8 mouse cellular contexts compared by ENCODE assay signal in the genomic region with DNA sequence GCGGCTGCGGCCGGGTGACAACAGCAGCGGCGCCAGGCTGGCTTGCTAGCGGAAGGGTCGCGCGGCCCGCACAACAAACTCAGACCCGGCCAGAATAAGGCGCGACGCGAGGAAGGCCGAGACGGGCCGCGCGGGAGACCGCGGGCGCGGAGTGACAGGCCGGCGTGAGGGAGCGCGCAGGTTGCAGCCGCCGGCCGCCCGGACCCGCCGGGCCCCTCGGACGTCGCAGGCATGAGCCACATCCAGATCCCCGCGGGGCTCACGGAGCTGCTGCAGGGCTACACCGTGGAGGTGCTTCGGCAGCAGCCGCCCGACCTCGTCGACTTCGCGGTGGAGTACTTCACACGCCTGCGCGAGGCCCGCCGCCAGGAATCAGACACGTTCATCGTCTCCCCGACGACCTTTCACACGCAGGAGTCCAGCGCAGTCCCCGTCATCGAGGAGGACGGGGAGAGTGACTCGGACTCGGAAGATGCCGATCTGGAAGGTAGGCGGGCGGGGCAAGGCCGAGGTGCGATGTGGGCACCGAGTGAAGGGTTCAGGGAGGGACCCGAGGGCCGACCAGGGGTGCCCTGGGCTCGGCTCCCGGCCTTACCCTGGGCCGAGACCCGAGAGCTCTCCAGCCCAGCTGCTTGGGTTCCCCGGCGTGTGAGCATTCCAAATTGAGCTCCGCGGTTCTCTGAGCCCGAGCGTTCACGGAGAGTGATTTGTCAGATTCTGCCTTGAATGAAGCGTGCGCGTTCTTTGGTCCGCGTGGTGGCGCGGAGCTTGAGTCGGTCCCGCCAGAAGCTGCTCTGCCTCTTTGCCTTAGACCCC. TPM values are rescaled to one million over a fixed set of nuclear protein-coding genes. Genes with fewer than 3 reads are reported as not detected.
A peak's percentile ranks its signal among the peaks of the same experiment; 100 is the strongest.
DNase-seq lines count a peak whose midpoint lies in the region; ATAC-seq and TF ChIP-seq lines count a peak whose summit lies in the region.

No protein-coding gene starts in this region.

- under 1% methylated on average over 92 of the region's 92 CpGs for WGBS in bone marrow, adult 2 months
- under 1% methylated on average over 91 of the region's 92 CpGs for WGBS in embryonic facial prominence, embryonic 15.5 days
- under 1% methylated on average over 84 of the region's 92 CpGs for WGBS in kidney, embryonic 14.5 days
- under 1% methylated on average over 92 of the region's 92 CpGs for WGBS in liver, adult 2 months

- peaks cover 13% of the 10 kb centered on the region; the same call in 1 of the 2 replicates for H3K79me2 ChIP-seq in liver, adult 2 months (ENCODE audit: control insufficient read depth, insufficient read depth, low read length)

- peak overlapping the region; percentile 69 for H3K9ac ChIP-seq in embryonic facial prominence, embryonic 15.5 days
- peak overlapping the region; percentile 82 for H3K9ac ChIP-seq in kidney, embryonic 14.5 days (ENCODE audit: low read depth, low read length)
- peak overlapping the region; percentile 87 for H3K9ac ChIP-seq in liver, adult 2 months (ENCODE audit: low read depth, low read length)

- TF ChIP-seq POLR2A in bone marrow, adult 2 months (IDR thresholded peaks at IDR 0.05; ENCODE audit: borderline replicate concordance, control insufficient read depth, low read depth, low read length) = no peak
- 0 out of 2 replicates have a peak, but pooled peaks have one; percentile 11 for TF ChIP-seq POLR2A in liver, adult 2 months (IDR thresholded peaks at IDR 0.05; ENCODE audit: extremely low read depth, insufficient read depth, low read length)

- H3K4me3 ChIP-seq in bone marrow, adult 2 months (replicated peaks; ENCODE audit: control insufficient read depth, low read depth, low read length) = peak overlapping the region; percentile 74
- peak overlapping the region; percentile 89 for H3K4me3 ChIP-seq in embryonic facial prominence, embryonic 15.5 days (replicated peaks)
- H3K4me3 ChIP-seq in kidney, embryonic 14.5 days (ENCODE audit: low read length) = peak overlapping the region; percentile 67
- H3K4me3 ChIP-seq in liver, adult 2 months (ENCODE audit: insufficient read depth, low read depth, low read length) = peak overlapping the region; percentile 68

- H3K9me3 ChIP-seq in embryonic facial prominence, embryonic 15.5 days (replicated peaks) = no peaks in the 10 kb centered on the region
- no peaks in the 10 kb centered on the region for H3K9me3 ChIP-seq in kidney, embryonic 14.5 days (ENCODE audit: control insufficient read depth, low read length)

- peak; percentile 56 for ATAC-seq in embryonic facial prominence, embryonic 15.5 days (ENCODE audit: insufficient number of reproducible peaks, low FRiP score, low TSS enrichment, low read depth)
- ATAC-seq in kidney, embryonic 14.5 days (ENCODE audit: low FRiP score, low TSS enrichment) = peak; percentile 65
- ATAC-seq in monocyte, adult 5-6 weeks (replicated peaks; ENCODE audit: insufficient number of reproducible peaks, low FRiP score, low TSS enrichment, poor library complexity, severe bottlenecking) = peak; percentile 30; the same call in 1 of the 2 replicates

- peak overlapping the region; percentile 96 for H3K4me2 ChIP-seq in embryonic facial prominence, embryonic 15.5 days (replicated peaks)
- peak overlapping the region; percentile 91 for H3K4me2 ChIP-seq in kidney, embryonic 14.5 days (replicated peaks; ENCODE audit: low read depth, low read length)

- DNase-seq in A20 (ENCODE audit: low read depth, low spot score) = peak; percentile 83
- peak; percentile 38 to 42 for DNase-seq in heart, adult 9 months (ENCODE audit: low spot score in 2 of 2)
- DNase-seq in liver, adult 2 months (ENCODE audit: extremely low read depth, low read depth, low spot score) = peak; percentile 59
- DNase-seq in spleen, postnatal 36 days (ENCODE audit: low spot score in 2 of 2) = peak; percentile 21 to 30

- no peak for TF ChIP-seq CTCF in bone marrow, adult 2 months (IDR thresholded peaks at IDR 0.05; ENCODE audit: control insufficient read depth, insufficient read depth, low read length)
- TF ChIP-seq CTCF in liver, adult 2 months (IDR thresholded peaks at IDR 0.05; ENCODE audit: low read depth, low read length) = peak; percentile 39; the same call in 1 of the 2 replicates

- H3K4me1 ChIP-seq in bone marrow, adult 2 months (ENCODE audit: control insufficient read depth, insufficient read depth, low read length) = no peaks in the 10 kb centered on the region
- H3K4me1 ChIP-seq in embryonic facial prominence, embryonic 15.5 days = peaks cover 24% of the 10 kb centered on the region
- peaks cover 7% of the 10 kb centered on the region; the same call in 1 of the 2 replicates for H3K4me1 ChIP-seq in kidney, embryonic 14.5 days (ENCODE audit: control insufficient read depth, insufficient read depth, low read length)
- H3K4me1 ChIP-seq in liver, adult 2 months (ENCODE audit: control insufficient read depth, insufficient read depth, low read length) = peaks cover 46% of the 10 kb centered on the region

- H3K27me3 ChIP-seq in embryonic facial prominence, embryonic 15.5 days = no peaks in the 10 kb centered on the region
- no peaks in the 10 kb centered on the region for H3K27me3 ChIP-seq in kidney, embryonic 14.5 days (ENCODE audit: control insufficient read depth, insufficient read depth, low read length)
- no peaks in the 10 kb centered on the region for H3K27me3 ChIP-seq in liver, adult 2 months (ENCODE audit: control insufficient read depth, insufficient read depth, low read length)

- H3K27ac ChIP-seq in bone marrow, adult 2 months (ENCODE audit: control insufficient read depth, insufficient read depth, low read depth, low read length, poor library complexity) = peak overlapping the region; percentile 60; the same call in 1 of the 2 replicates
- H3K27ac ChIP-seq in embryonic facial prominence, embryonic 15.5 days (replicated peaks) = peak overlapping the region; percentile 76
- H3K27ac ChIP-seq in kidney, embryonic 14.5 days (ENCODE audit: low read depth, low read length) = peak overlapping the region; percentile 7; the same call in 1 of the 2 replicates
- peak overlapping the region; percentile 66 for H3K27ac ChIP-seq in liver, adult 2 months (replicated peaks; ENCODE audit: insufficient read depth, low read depth, low read length)

- 0 out of 2 replicates have a peak, but pooled peaks cover 3% of the 10 kb centered on the region for H3K36me3 ChIP-seq in embryonic facial prominence, embryonic 15.5 days
- no peaks in the 10 kb centered on the region for H3K36me3 ChIP-seq in kidney, embryonic 14.5 days (ENCODE audit: control insufficient read depth, insufficient read depth, low read length)
- no peaks in the 10 kb centered on the region for H3K36me3 ChIP-seq in liver, adult 2 months (ENCODE audit: control insufficient read depth, insufficient read depth, low read length)

RNA-seq across cellular contexts. Expression of gene Prkar2a, which starts 3.3 kb away (rescaled TPM):
- 3.8 and 10.6 TPM in 2 replicates for polyA plus RNA-seq in bone marrow, adult 2 months (2011; ENCODE audit: insufficient read depth, insufficient read length, low replicate concordance, missing spikeins)
- 29.0 and 30.7 TPM in 2 replicates for polyA plus RNA-seq in embryonic facial prominence, embryonic 15.5 days (2015; fragmentation: Nextera tagmentation; extraction: Ambion mirVana)
- 25.9 and 28.8 TPM in 2 replicates for polyA plus RNA-seq in kidney, embryonic 14.5 days (2014; fragmentation: Nextera tagmentation; extraction: Ambion mirVana)
- 20.0 and 26.2 TPM in 2 replicates for total RNA-seq in liver, adult 2 months (2014; rRNA removed)
- polyA plus RNA-seq in liver, adult 2 months (2012; rRNA removed) = 23.4 and 28.8 TPM in 2 replicates
- 13.1 to 24.5 TPM (median 23.8 TPM) in 3 replicates for total RNA-seq in monocyte, adult 5-6 weeks (2017)

RNA-seq across cellular contexts. Expression of gene Slc25a20, which starts 30.5 kb away (rescaled TPM):
- 8.4 and 13.7 TPM in 2 replicates for polyA plus RNA-seq in bone marrow, adult 2 months (2011; ENCODE audit: insufficient read depth, insufficient read length, low replicate concordance, missing spikeins)
- polyA plus RNA-seq in embryonic facial prominence, embryonic 15.5 days (2015; fragmentation: Nextera tagmentation; extraction: Ambion mirVana) = 36.5 and 37.7 TPM in 2 replicates
- polyA plus RNA-seq in kidney, embryonic 14.5 days (2014; fragmentation: Nextera tagmentation; extraction: Ambion mirVana) = 25.8 and 41.7 TPM in 2 replicates
- total RNA-seq in liver, adult 2 months (2014; rRNA removed) = 96.4 and 118 TPM in 2 replicates
- polyA plus RNA-seq in liver, adult 2 months (2012; rRNA removed) = 52.5 and 70.6 TPM in 2 replicates
- total RNA-seq in monocyte, adult 5-6 weeks (2017) = 41.3 to 54.1 TPM (median 43.3 TPM) in 3 replicates

RNA-seq across cellular contexts. Expression of gene Arih2, which starts 43.2 kb away (rescaled TPM):
- polyA plus RNA-seq in bone marrow, adult 2 months (2011; ENCODE audit: insufficient read depth, insufficient read length, low replicate concordance, missing spikeins) = 28.5 and 29.4 TPM in 2 replicates
- 46.9 and 49.5 TPM in 2 replicates for polyA plus RNA-seq in embryonic facial prominence, embryonic 15.5 days (2015; fragmentation: Nextera tagmentation; extraction: Ambion mirVana)
- polyA plus RNA-seq in kidney, embryonic 14.5 days (2014; fragmentation: Nextera tagmentation; extraction: Ambion mirVana) = 32.7 and 38.8 TPM in 2 replicates
- 34.0 and 37.1 TPM in 2 replicates for total RNA-seq in liver, adult 2 months (2014; rRNA removed)
- 25.5 and 26.8 TPM in 2 replicates for polyA plus RNA-seq in liver, adult 2 months (2012; rRNA removed)
- total RNA-seq in monocyte, adult 5-6 weeks (2017) = 163 to 214 TPM (median 169 TPM) in 3 replicates

Comparison
In these comparisons a context has a peak if more than half of its experiments do, and no peak if none do; other contexts are left out.
1. Peak in every context shown above with its lines: DNase-seq, ATAC-seq, H3K4me3 ChIP-seq and H3K27ac ChIP-seq.
2. DNase-seq: peak in every context shown above with its lines; median percentile 83 in A20; 59 in liver, adult 2 months; 40 in heart, adult 9 months; 26 in spleen, postnatal 36 days.
3. H3K27ac ChIP-seq: peak in every context shown above with its lines; median percentile 76 in embryonic facial prominence, embryonic 15.5 days; 66 in liver, adult 2 months; 60 in bone marrow, adult 2 months; 7 in kidney, embryonic 14.5 days.